Mouse (Mus musculus): ENCODE results near the gene Scube3. TPM values are rescaled to one million over a fixed set of nuclear protein-coding genes. Genes with fewer than 3 reads are reported as not detected.

Gene Scube3
- total RNA-seq, 2 experiments from 2014 or later = not detected

GRCm38 (mm10) chr17:28170460-28171305 lies 28.7 kb downstream of the Scube3 start:
- no peak for ATAC-seq (replicated peaks; ENCODE audit: poor library complexity, severe bottlenecking)

DNA sequence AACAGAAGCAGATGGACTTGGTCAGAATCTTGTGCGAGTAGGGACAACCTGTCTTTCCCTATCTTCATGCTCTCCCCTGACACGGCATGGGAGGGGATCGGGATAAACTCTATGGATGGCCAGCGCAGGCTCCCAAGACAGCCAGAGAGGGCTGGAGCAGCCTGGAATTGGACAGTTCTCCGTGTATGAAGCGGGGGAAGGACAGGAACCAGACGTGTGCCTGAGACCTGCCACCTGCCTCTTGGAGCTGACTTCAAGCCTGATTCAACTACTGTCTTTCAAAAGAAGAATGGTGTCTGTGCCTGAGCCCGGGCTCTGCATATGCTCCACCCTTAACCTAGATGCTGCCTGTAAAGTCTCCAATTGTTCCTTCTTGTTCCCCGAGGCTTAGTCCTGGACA lies 30.7 kb downstream of the Scube3 start:
- no peak for ATAC-seq (replicated peaks; ENCODE audit: poor library complexity, severe bottlenecking)

DNA sequence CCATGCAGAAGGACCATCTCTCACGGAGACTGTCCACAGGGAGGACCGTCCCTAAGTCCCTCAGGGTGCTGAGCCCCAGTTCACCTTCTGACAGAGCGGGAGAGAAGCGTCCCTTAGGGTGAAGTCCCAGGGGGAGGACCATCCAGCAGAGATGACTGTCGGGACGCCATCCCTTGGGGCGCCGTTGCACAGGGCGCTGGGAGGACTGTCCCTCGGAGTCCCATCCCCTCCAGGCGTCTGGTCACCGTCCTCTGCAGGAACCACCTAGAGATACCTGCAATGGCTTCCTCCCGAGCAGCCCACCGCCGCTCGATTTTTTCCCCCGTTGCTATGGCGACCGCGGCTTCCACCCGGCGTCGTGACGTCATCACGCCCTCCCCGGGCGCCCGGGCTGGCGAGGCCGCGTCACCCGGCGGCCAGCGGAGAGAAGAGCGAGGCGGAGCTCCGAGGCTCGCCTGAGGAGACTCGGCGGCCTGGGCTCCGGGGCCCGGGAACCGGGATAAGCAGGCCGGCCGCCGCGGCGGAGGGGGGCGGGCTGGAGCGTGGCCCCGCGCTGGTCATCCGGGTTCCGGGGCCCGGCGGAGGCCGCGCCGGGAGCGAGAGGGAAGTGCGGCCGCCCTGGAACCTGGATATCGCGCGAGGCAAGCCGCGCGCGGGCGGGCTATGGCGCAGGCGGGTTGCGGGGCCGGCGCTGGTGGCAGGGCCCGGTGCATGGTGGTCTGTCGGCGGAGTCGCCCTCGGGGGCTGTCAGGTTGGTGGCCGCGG lies 35.0 kb downstream of the Scube3 start, which contains the start of gene Zfp523:
TSS of gene Zfp523 (plus strand) at position 355 of the 765 bp plus-strand sequence.
- peak; percentile 57 for ATAC-seq (replicated peaks; ENCODE audit: poor library complexity, severe bottlenecking)

GRCm38 (mm10) chr17:28177540-28178046 lies 35.7 kb downstream of the Scube3 start:
- peak; percentile 12; the same call in 1 of the 2 replicates for ATAC-seq (replicated peaks; ENCODE audit: poor library complexity, severe bottlenecking)

GRCm38 (mm10) chr17:28180331-28180730 lies 38.4 kb downstream of the Scube3 start:
- no peak for ATAC-seq (replicated peaks; ENCODE audit: poor library complexity, severe bottlenecking)

- peak; percentile 76 for ATAC-seq (replicated peaks; ENCODE audit: poor library complexity, severe bottlenecking)
Observed at GRCm38 (mm10) chr17:28180783-28181544, 39.0 kb downstream of the Scube3 start.

DNA sequence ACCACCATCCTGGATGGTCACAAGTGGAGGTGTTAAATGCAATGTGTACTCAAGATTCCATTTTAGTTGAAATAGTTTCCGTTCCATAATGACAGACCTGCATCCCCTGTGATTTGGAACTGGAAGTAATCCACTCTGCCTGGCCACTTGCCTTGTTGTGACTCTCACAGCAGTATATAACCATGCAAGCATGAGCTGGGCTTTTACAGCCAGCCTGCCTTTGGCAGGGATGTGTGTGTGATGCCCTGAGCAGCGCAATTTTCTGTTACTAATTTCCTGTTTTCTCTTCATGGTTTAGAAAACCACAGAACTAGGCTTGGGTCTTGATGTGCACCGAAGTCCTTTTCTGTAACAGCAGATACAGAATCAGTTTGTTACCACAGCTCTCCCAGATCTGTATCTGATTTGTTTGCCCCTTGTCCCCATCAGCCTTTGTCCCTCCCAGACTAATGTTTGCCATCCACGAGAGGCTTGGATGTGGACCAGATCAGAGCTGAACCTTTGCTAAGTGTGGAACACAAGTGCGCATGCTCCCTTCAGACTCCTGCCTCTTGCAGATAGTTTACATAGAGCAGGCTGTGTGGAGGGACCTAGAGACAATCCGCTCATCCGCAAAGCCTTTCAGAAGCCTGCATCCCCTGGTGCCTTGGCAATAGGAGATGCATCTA lies 43.2 kb downstream of the Scube3 start:
- peak; percentile 10; the same call in 1 of the 2 replicates for ATAC-seq (replicated peaks; ENCODE audit: poor library complexity, severe bottlenecking)

GRCm38 (mm10) chr17:28188313-28188712 lies 46.4 kb downstream of the Scube3 start:
- ATAC-seq (replicated peaks; ENCODE audit: poor library complexity, severe bottlenecking) = no peak

- ATAC-seq (replicated peaks; ENCODE audit: poor library complexity, severe bottlenecking) = no peak
Observed at GRCm38 (mm10) chr17:28192754-28193153, 50.8 kb downstream of the Scube3 start.

GRCm38 (mm10) chr17:28193559-28193958 lies 51.6 kb downstream of the Scube3 start:
- no peak for ATAC-seq (replicated peaks; ENCODE audit: poor library complexity, severe bottlenecking)

DNA sequence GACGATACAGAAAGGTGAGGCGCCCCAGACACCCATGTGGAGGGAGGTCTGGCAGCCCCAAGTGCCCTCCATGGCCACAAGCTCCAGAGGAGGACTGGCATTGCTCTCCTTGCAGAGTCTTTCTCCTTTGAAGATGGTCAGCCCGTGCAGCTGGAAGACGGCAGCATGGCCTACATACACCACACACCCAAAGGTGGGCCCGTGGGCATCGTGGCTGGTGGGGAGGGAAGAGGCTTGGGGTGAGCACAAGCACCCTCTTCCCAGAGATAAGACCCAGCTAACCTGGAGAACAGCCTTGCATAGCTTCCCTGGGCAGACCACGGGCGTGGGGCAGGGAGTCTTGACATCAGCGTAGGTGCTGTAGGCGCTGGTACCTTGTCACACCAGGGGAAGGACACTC lies 53.1 kb downstream of the Scube3 start:
- no peak for ATAC-seq (replicated peaks; ENCODE audit: poor library complexity, severe bottlenecking)

- ATAC-seq (replicated peaks; ENCODE audit: poor library complexity, severe bottlenecking) = no peak
Observed at GRCm38 (mm10) chr17:28197646-28198045, 55.7 kb downstream of the Scube3 start.

- ATAC-seq (replicated peaks; ENCODE audit: poor library complexity, severe bottlenecking) = no peak
Observed at GRCm38 (mm10) chr17:28201982-28202381, 60.0 kb downstream of the Scube3 start.

- 0 out of 2 replicates have a peak, but pooled peaks have one; percentile 18 for ATAC-seq (replicated peaks; ENCODE audit: poor library complexity, severe bottlenecking)
Observed at GRCm38 (mm10) chr17:28204052-28204720, 62.2 kb downstream of the Scube3 start.

GRCm38 (mm10) chr17:28205443-28205842 lies 63.5 kb downstream of the Scube3 start:
- ATAC-seq (replicated peaks; ENCODE audit: poor library complexity, severe bottlenecking) = no peak

DNA sequence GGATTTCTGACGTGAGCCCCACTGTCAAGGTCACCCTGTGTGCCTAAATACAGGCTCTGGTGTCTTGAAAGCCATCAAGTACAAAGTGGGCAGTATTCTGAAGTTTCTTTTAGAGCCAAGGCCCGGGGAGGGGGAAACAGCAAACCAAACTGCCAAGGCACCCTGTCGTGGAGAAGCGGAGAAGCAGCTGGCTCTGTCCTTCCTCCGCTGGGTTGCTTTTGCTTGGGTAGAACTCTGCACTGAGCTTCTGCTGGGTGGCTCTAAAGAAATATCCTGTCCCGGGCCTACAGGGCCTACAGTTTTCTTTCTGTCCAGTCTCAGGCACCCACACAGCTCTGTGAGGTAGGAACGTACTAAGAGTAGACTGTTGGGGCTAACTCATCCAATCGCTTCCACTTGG lies 65.2 kb downstream of the Scube3 start:
- ATAC-seq (replicated peaks; ENCODE audit: poor library complexity, severe bottlenecking) = no peak; the same call in 1 of the 2 replicates

DNA sequence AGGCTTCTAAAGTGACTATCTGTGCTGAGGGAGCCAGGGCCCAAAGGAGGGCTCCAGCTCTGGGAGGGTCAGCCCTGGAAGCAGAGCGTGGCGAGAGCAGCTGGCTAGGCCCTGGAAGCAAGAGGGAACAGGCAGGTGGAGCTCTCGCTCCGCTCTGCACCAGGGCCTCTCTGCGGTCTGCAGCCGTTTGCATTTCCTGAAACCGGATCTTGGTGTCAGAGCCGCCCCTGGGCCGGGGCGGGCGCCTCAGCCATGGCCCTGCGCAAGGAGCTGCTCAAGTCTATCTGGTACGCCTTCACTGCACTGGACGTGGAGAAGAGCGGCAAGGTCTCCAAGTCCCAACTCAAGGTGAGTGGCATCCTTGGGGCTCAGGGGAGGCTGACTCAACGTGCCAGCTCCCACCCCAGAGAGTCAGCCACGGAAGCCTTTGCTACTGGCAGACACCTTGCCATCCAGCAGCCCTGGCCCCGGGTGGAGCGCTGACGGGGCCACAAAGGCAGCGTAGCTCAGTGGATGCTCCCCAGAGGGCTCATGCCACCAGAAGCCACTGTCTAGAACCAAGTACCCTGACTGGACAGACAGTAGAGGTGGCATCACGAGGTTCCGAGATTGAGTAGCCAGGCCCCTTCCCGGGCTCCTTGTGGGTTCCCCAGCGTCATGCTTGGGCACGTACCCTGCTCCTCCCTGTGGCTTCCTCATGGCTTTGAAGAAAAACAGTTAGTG lies 65.8 kb downstream of the Scube3 start, which contains the start of gene Def6:
TSS of gene Def6 (plus strand) at position 188 of the 723 bp plus-strand sequence.
- ATAC-seq (replicated peaks; ENCODE audit: poor library complexity, severe bottlenecking) = peak; percentile 69

DNA sequence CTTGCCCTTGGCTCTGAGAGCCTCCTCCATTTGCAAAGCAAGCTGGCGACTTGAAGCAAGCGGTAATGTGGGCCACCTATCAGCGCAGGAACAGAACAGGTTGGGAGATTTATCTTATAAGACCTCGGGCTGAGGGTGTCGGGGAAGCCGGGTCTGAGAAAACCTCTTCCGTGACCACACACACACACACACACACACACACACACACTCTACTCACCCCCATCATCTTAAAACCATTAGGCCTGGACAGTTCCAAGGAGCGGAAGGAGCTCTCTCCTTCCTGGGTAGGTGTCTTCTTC lies 66.3 kb downstream of the Scube3 start:
- ATAC-seq (replicated peaks; ENCODE audit: poor library complexity, severe bottlenecking) = no peak
